Mouse (Mus musculus) E14TG2a.4 (cell line): ENCODE measurements around the gene Synj2.
A peak's percentile ranks its signal among the peaks of the same experiment; 100 is the strongest.

Experiments used
- H3K27me3 ChIP-seq: 2 replicates; pipeline ENCODE4 v1.6.1; 2014; ENCODE audit warnings: low read length, control low read depth; ENCODE audit not compliant: insufficient read depth
- H3K36me3 ChIP-seq: 2 replicates; pipeline ENCODE4 v1.6.1; 2014; ENCODE audit warnings: low read length, control low read depth; ENCODE audit not compliant: insufficient read depth
- H3K4me1 ChIP-seq: replicated peaks from 2 replicates; pipeline ENCODE4 v1.6.1; 2014; ENCODE audit warnings: low read depth, low read length, control low read depth
- H3K4me3 ChIP-seq: replicated peaks from 2 replicates; pipeline ENCODE4 v1.5.1; 2014; ENCODE audit warnings: mild to moderate bottlenecking, low read length
- H3K9me3 ChIP-seq: 2 replicates; pipeline ENCODE4 v1.6.1; 2014; ENCODE audit warnings: low read length, control low read depth
- CTCF ChIP-seq: conservative IDR thresholded peaks from 2 replicates; pipeline ENCODE4 v1.5.1; 2014; ENCODE audit warnings: low read length
- NANOG ChIP-seq: IDR thresholded peaks from 2 replicates; pipeline ENCODE4 v1.6.1; 2014; ENCODE audit warnings: borderline replicate concordance, low read length, mixed read lengths
- POU5F1 ChIP-seq: IDR thresholded peaks from 2 replicates; pipeline ENCODE4 v1.6.1; 2014; ENCODE audit warnings: low read length, borderline replicate concordance

Gene Synj2

DNA sequence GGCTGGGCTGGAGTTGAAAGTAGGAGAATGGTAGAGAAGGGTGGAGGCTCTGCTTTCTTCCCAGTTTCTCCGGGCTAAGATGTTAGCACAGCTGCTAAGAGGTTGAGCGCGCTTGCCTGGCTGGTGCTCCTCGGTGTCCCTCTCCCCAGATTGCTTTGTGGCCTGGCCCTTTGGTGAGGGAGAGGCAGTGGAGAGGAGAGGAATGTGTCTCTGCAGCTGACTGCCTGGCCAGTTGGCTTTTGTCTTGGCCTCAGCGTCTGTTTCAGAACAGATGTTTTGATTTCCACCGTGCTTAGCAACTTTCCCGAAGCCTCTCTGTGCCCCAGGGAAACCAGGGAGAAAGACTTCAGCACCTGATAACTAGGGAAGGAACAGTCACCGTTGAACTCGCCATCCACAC is 18.7 kb downstream of the Synj2 start:
- no peaks in the 10 kb centered on the region for H3K36me3 ChIP-seq
- peaks cover 39% of the 10 kb centered on the region for H3K4me1 ChIP-seq
- TF ChIP-seq NANOG, result no peak
- no peak for TF ChIP-seq CTCF
- TF ChIP-seq POU5F1, result no peak
- peaks cover 5% of the 10 kb centered on the region for H3K9me3 ChIP-seq
- peak overlapping the region; percentile 74; the same call in 1 of the 2 replicates for H3K4me3 ChIP-seq
- peaks cover 22% of the 10 kb centered on the region for H3K27me3 ChIP-seq

DNA sequence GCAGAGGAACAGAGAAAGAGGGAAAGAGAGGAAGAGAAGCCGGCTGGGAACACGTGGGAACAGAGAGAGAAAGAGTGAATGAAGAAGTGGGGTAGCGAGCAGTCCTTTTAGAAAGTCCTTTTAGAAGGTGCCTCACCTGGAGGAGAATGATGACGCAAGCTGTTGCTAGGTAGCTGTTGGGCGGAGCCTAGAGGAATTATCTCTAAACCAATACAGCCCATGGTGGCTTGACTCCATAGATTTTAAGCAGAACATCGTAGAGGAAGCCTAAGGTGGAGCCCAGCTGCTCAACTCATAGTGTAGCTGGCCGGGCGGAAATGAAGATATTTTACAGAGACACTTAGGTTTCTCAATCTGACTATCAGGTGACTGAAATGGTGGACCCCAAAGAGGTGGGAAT is 22.7 kb downstream of the Synj2 start:
- H3K9me3 ChIP-seq, result no peaks in the 10 kb centered on the region
- peaks cover 14% of the 10 kb centered on the region for H3K27me3 ChIP-seq
- TF ChIP-seq CTCF (no peak), POU5F1 (no peak), NANOG (no peak)
- no peaks in the 10 kb centered on the region for H3K36me3 ChIP-seq
- no peak overlapping the region for H3K4me3 ChIP-seq
- peaks cover 35% of the 10 kb centered on the region for H3K4me1 ChIP-seq

- H3K4me3 ChIP-seq, result no peak overlapping the region
- H3K36me3 ChIP-seq, result no peaks in the 10 kb centered on the region
- TF ChIP-seq POU5F1, result no peak
- no peak for TF ChIP-seq NANOG
- no peak for TF ChIP-seq CTCF
- peaks cover 23% of the 10 kb centered on the region for H3K4me1 ChIP-seq
- no peaks in the 10 kb centered on the region for H3K9me3 ChIP-seq
- H3K27me3 ChIP-seq, result peaks cover 3% of the 10 kb centered on the region
These were observed 24.2 kb downstream of the Synj2 start for GRCm38 (mm10) chr17:5965084-5965781.

DNA sequence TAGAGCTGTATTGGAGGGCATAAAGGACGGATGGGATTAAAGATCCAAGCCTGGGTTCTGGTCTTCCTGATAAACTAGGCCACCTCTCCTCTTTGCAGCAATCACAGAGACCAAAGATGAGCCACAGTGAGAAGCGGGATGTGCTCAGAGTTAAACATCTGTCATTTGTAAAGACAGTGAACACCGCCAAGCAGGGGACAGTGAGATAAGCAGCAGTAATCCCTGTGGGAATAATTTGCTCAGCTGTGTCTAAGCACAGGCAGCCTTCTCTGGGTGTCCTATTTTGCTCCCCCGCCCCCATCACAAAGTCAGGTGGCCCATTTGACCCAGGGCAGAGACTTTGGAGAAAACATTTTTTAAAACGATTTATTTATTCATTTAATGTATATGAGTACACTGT is 25.6 kb downstream of the Synj2 start:
- no peaks in the 10 kb centered on the region for H3K36me3 ChIP-seq
- peaks cover 20% of the 10 kb centered on the region for H3K4me1 ChIP-seq
- TF ChIP-seq CTCF (no peak), NANOG (no peak), POU5F1 (no peak)
- no peaks in the 10 kb centered on the region for H3K9me3 ChIP-seq
- no peak overlapping the region for H3K4me3 ChIP-seq
- H3K27me3 ChIP-seq, result no peaks in the 10 kb centered on the region

- Histone ChIP-seq H3K36me3 (no peaks in the 10 kb centered on the region), H3K9me3 (no peaks in the 10 kb centered on the region), H3K4me3 (no peak overlapping the region), H3K27me3 (no peaks in the 10 kb centered on the region), H3K4me1 (peaks cover 27% of the 10 kb centered on the region)
- TF ChIP-seq NANOG, result no peak
- TF ChIP-seq POU5F1, result no peak
- TF ChIP-seq CTCF, result no peak
These were observed 27.5 kb downstream of the Synj2 start for GRCm38 (mm10) chr17:5968562-5968961.

GRCm38 (mm10) chr17:5969246-5969645 is 28.2 kb downstream of the Synj2 start:
- no peaks in the 10 kb centered on the region for H3K27me3 ChIP-seq
- H3K36me3 ChIP-seq, result no peaks in the 10 kb centered on the region
- H3K9me3 ChIP-seq, result no peaks in the 10 kb centered on the region
- peaks cover 26% of the 10 kb centered on the region for H3K4me1 ChIP-seq
- no peak overlapping the region for H3K4me3 ChIP-seq
- TF ChIP-seq NANOG, result no peak
- TF ChIP-seq POU5F1, result no peak
- no peak for TF ChIP-seq CTCF

GRCm38 (mm10) chr17:5970298-5970821 is 29.3 kb downstream of the Synj2 start:
- Histone ChIP-seq H3K36me3 (no peaks in the 10 kb centered on the region), H3K4me1 (peaks cover 37% of the 10 kb centered on the region), H3K4me3 (no peak overlapping the region), H3K9me3 (no peaks in the 10 kb centered on the region), H3K27me3 (no peaks in the 10 kb centered on the region)
- no peak for TF ChIP-seq NANOG
- no peak for TF ChIP-seq POU5F1
- no peak for TF ChIP-seq CTCF

DNA sequence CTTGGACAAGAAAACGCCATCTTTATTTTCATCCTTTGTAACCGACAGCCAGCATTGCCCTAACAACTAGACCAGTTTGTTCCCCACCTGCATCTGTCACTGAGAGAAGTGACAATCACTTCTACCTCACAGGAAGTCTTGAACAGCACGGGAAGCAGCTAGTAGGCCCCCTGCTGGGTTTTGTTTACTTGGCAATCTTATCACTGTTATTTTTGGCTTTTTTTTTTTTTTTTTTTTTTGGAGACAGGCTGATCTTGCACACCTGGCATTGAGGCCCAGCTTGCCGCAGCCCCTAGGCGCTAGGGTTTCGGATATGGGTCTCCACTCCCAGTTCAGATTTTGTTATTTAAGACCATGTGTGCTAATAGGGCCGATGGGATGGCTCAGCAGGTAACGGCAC is 32.5 kb downstream of the Synj2 start:
- Histone ChIP-seq H3K36me3 (no peaks in the 10 kb centered on the region), H3K27me3 (no peaks in the 10 kb centered on the region; the same call in 1 of the 2 replicates), H3K4me1 (peaks cover 61% of the 10 kb centered on the region), H3K4me3 (no peak overlapping the region), H3K9me3 (no peaks in the 10 kb centered on the region)
- no peak for TF ChIP-seq NANOG
- no peak for TF ChIP-seq POU5F1
- TF ChIP-seq CTCF, result no peak
